Mouse (Mus musculus): ENCODE results near the gene 2610008E11Rik. TPM values are rescaled to one million over a fixed set of nuclear protein-coding genes. Genes with fewer than 3 reads are reported as not detected.

The 2610008E11Rik gene
- polyA plus RNA-seq (2012; ENCODE audit: low replicate concordance), result 0.88 and 2.2 TPM in 2 replicates

GRCm38 (mm10) chr10:79097161-79097754, at the start of gene 2610008E11Rik:
TSS of gene 2610008E11Rik (minus strand) at chr10:79097600.

GRCm38 (mm10) chr10:79028441-79028840, 69.0 kb downstream of the 2610008E11Rik start, which contains the start of gene Olfr57:
TSS of gene Olfr57 (plus strand) at chr10:79028741.

Other genes with a start within 250 kb of the 2610008E11Rik start
- not detected in 2 replicates for gene Olfr1356, start 245.4 kb downstream of the 2610008E11Rik start, polyA plus RNA-seq (2012; ENCODE audit: low replicate concordance)
- gene Olfr1355, start 222.1 kb downstream of the 2610008E11Rik start, polyA plus RNA-seq (2012; ENCODE audit: low replicate concordance), result not detected in 2 replicates
- not detected in 2 replicates for gene Olfr1354, start 184.4 kb downstream of the 2610008E11Rik start, polyA plus RNA-seq (2012; ENCODE audit: low replicate concordance)
- gene Olfr8, start 147.0 kb downstream of the 2610008E11Rik start, polyA plus RNA-seq (2012; ENCODE audit: low replicate concordance), result not detected in 2 replicates
- not detected in 2 replicates for gene Olfr1353, start 134.3 kb downstream of the 2610008E11Rik start, polyA plus RNA-seq (2012; ENCODE audit: low replicate concordance)
- gene Olfr1352, start 116.5 kb downstream of the 2610008E11Rik start, polyA plus RNA-seq (2012; ENCODE audit: low replicate concordance), result not detected in 2 replicates
- not detected in 2 replicates for gene Olfr1351, start 85.1 kb downstream of the 2610008E11Rik start, polyA plus RNA-seq (2012; ENCODE audit: low replicate concordance)
- not detected in 2 replicates for gene Olfr57, start 68.9 kb downstream of the 2610008E11Rik start, polyA plus RNA-seq (2012; ENCODE audit: low replicate concordance)
- not detected in 2 replicates for gene Vmn2r80, start 51.2 kb upstream of the 2610008E11Rik start, polyA plus RNA-seq (2012; ENCODE audit: low replicate concordance)
- gene Vmn2r81, start 150.1 kb upstream of the 2610008E11Rik start, polyA plus RNA-seq (2012; ENCODE audit: low replicate concordance), result not detected in 2 replicates